Mouse (Mus musculus): Measurements from ENCODE around the gene Efcab8.
"Not testable (repeated sequence)": the region's sequence is repeated elsewhere in the genome, so short reads cannot be mapped to it uniquely, and the experiment has no call there.

GRCm38 (mm10) chr2:153825900-153826299 lies 46.2 kb downstream of the Efcab8 start:
- not testable (repeated sequence) for TF ChIP-seq CTCF (IDR thresholded peaks at IDR 0.05; ENCODE audit: control insufficient read depth, insufficient read depth, insufficient read length); MYOG (IDR thresholded peaks at IDR 0.05; ENCODE audit: control insufficient read depth, extremely low read depth, insufficient read length); FOSL1 (IDR thresholded peaks at IDR 0.05; ENCODE audit: insufficient read depth, low read length, poor library complexity, severe bottlenecking); MYOD1 (IDR thresholded peaks at IDR 0.05; ENCODE audit: control insufficient read depth, insufficient read length, low read depth); MAX (IDR thresholded peaks at IDR 0.05)

All from C2C12 (cell line).